Mouse (Mus musculus) midbrain, embryonic 16.5 days (tissue): Measurements from ENCODE around the gene Siva1. TPM values are rescaled to one million over a fixed set of nuclear protein-coding genes. Genes with fewer than 3 reads are reported as not detected.

Experiments used
- ATAC-seq: fragments of 200-750 bp; cut with Nextera tagmentation; 2 replicates; pipeline ENCODE4 v1.8.0; 2017; ENCODE audit warnings: moderate TSS enrichment
- H3K27ac ChIP-seq: fragments of 300-500 bp; sonication (generic); 2 replicates; pipeline ENCODE4 v1.5.1; 2014; ENCODE audit warnings: mild to moderate bottlenecking, low read length, mixed read lengths
- H3K27me3 ChIP-seq: fragments of 300-500 bp; sonication (generic); 2 replicates; pipeline ENCODE4 v1.6.1; 2014; ENCODE audit warnings: low read depth, low read length, mixed read lengths; ENCODE audit not compliant: control insufficient read depth, insufficient read depth
- H3K36me3 ChIP-seq: fragments of 300-500 bp; sonication (generic); 2 replicates; pipeline ENCODE4 v1.6.1; 2014; ENCODE audit warnings: mild to moderate bottlenecking, low read length, moderate library complexity, mixed read lengths; ENCODE audit not compliant: control insufficient read depth, insufficient read depth
- H3K4me1 ChIP-seq: fragments of 300-500 bp; sonication (generic); 2 replicates; pipeline ENCODE4 v1.6.1; 2014; ENCODE audit warnings: mild to moderate bottlenecking, low read length, mixed read lengths; ENCODE audit not compliant: control insufficient read depth, insufficient read depth
- H3K4me2 ChIP-seq: fragments of 300-500 bp; sonication (generic); 2 replicates; pipeline ENCODE4 v1.6.1; 2014; ENCODE audit warnings: mild to moderate bottlenecking, low read length, mixed read lengths
- H3K4me3 ChIP-seq: fragments of 300-500 bp; sonication (generic); 2 replicates; pipeline ENCODE4 v1.5.1; 2014; ENCODE audit warnings: low read depth, mild to moderate bottlenecking, low read length, moderate library complexity, mixed read lengths
- H3K9ac ChIP-seq: fragments of 300-500 bp; sonication (generic); 2 replicates; pipeline ENCODE4 v1.6.1; 2014; ENCODE audit warnings: low read depth, low read length, mixed read lengths
- H3K9me3 ChIP-seq: fragments of 300-500 bp; sonication (generic); replicated peaks from 2 replicates; pipeline ENCODE4 v1.6.1; 2014; ENCODE audit warnings: mild to moderate bottlenecking, low read length, mixed read lengths; ENCODE audit not compliant: control insufficient read depth, poor library complexity, severe bottlenecking
- WGBS: fragments of 180-500 bp; shearing (Covaris S2); extraction: QIAGEN DNeasy Blood & Tissue Kit; methylation state at CpG from one replicate; pipeline ENCODE4 v1.1.7; 2014; 5-methylcytosine and 5-hydroxymethylcytosine counted together
- polyA plus RNA-seq: library from polyadenylated mRNA; unstranded; fragments of >200 nt; fragmentation: Nextera tagmentation; extraction: Ambion mirVana; gene quantifications from 2 replicates; pipeline ENCODE4 v1.2.1, GENCODE M21; 2015

Siva1 gene
- polyA plus RNA-seq, result 41.7 and 44.1 TPM in 2 replicates

GRCm38 (mm10) chr12:112644180-112644854 is at the start of gene Siva1:
Gene Siva1 (plus strand): TSS chr12:112644679.
- ATAC-seq, result peak; percentile 97
- H3K27ac ChIP-seq, result peak within 1 kb of the TSS; percentile 82
- no peaks in the 10 kb centered on the region for H3K27me3 ChIP-seq
- H3K4me1 ChIP-seq, result peaks cover 14% of the 10 kb centered on the region
- no peaks in the 10 kb centered on the region for H3K9me3 ChIP-seq
- H3K9ac ChIP-seq, result peak within 1 kb of the TSS; percentile 74
- peak within 1 kb of the TSS; percentile 72 for H3K4me3 ChIP-seq
- H3K4me2 ChIP-seq, result peak within 1 kb of the TSS; percentile 82
- under 1% methylated on average over 33 of the region's 46 CpGs for WGBS
- H3K36me3 ChIP-seq, result peaks cover 6% of the 10 kb centered on the region; the same call in 1 of the 2 replicates

DNA sequence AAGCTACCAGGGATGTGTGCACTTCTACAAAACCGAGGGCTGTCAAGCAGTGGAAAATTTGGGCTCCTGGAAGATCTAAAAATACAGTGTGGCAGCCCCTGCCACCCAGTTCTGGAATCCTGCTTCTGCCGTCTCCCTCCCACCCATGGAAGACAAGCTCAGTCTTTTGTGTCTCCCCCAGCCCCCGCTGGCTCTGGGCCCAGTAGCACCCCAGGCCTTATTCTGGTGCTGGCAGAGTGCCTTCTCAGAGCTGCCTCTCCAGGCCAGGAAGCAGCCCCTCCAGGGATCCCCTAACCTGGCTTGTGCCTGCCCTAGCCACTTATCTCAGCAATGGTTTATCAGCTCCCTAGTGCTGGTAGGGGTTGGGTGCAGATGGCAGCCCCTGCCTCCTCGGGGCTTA is 49.5 kb upstream of the Siva1 start:
- 35% methylated on average over 4 of the region's 4 CpGs for WGBS
- Histone ChIP-seq H3K4me1 (0 out of 2 replicates have a peak, but pooled peaks cover 3% of the 10 kb centered on the region), H3K27ac (no peak overlapping the region), H3K4me2 (no peak overlapping the region), H3K4me3 (no peak overlapping the region), H3K27me3 (no peaks in the 10 kb centered on the region), H3K9me3 (no peaks in the 10 kb centered on the region), H3K9ac (no peak overlapping the region), H3K36me3 (no peaks in the 10 kb centered on the region)
- no peak for ATAC-seq

DNA sequence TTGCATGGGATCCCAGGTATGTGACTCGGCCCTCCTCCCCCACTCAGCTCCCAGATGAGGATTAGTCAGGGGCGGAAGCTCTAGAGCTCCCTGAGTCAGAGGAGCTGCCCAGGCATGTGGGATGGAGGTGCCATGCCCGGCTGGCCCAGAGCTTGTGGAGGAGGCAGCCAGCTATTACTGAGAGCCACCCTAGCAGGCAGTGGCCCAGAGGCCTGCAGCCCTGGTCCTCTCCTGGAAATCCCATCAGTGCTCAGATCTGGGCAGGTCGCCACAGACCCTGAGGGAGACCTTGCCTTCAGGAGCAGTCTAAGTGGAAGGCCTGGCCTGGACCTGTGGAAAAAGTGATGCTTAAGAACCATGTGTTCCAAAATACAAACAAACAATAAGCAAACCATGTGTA is 48.9 kb upstream of the Siva1 start:
- Histone ChIP-seq H3K27me3 (no peaks in the 10 kb centered on the region), H3K27ac (no peak overlapping the region), H3K4me3 (no peak overlapping the region), H3K9me3 (no peaks in the 10 kb centered on the region), H3K4me1 (0 out of 2 replicates have a peak, but pooled peaks cover 3% of the 10 kb centered on the region), H3K36me3 (no peaks in the 10 kb centered on the region), H3K9ac (no peak overlapping the region), H3K4me2 (no peak overlapping the region)
- 60% methylated on average over 4 of the region's 4 CpGs for WGBS
- ATAC-seq, result no peak

- Histone ChIP-seq H3K27ac (no peak overlapping the region), H3K36me3 (no peaks in the 10 kb centered on the region), H3K9me3 (no peaks in the 10 kb centered on the region), H3K4me3 (no peak overlapping the region), H3K4me1 (0 out of 2 replicates have a peak, but pooled peaks cover 3% of the 10 kb centered on the region), H3K9ac (no peak overlapping the region), H3K4me2 (no peak overlapping the region), H3K27me3 (no peaks in the 10 kb centered on the region)
- WGBS, result 70% methylated on average over 9 of the region's 9 CpGs
- no peak for ATAC-seq
Measured at GRCm38 (mm10) chr12:112596454-112596853, 48.0 kb upstream of the Siva1 start.

- Histone ChIP-seq H3K27ac (no peak overlapping the region), H3K4me1 (0 out of 2 replicates have a peak, but pooled peaks cover 3% of the 10 kb centered on the region), H3K4me3 (no peak overlapping the region), H3K36me3 (no peaks in the 10 kb centered on the region), H3K9ac (no peak overlapping the region), H3K9me3 (no peaks in the 10 kb centered on the region), H3K4me2 (no peak overlapping the region), H3K27me3 (no peaks in the 10 kb centered on the region)
- ATAC-seq, result no peak
- WGBS, result 67% methylated on average over 14 of the region's 14 CpGs
Measured at GRCm38 (mm10) chr12:112596891-112597500, 47.5 kb upstream of the Siva1 start.

DNA sequence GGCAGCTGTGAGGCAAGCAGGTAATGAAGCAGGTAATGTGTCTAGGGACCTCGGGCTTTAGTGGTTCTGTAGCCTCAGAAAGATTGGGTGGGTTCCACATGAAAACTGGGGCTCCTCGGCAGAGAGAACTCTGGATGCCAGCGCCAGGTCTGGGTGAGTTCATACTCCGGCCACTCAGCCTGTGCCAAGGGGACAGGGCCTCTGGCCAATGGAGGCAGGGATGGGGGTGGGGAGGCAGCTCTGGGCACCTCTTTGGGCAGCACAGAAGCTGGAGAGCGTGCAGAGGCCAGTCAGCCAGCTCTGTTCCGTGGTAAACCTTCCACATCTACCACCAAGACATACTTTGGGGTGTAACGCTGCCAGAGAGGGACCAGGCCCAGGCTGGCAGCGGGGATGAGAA is 46.9 kb upstream of the Siva1 start:
- no peak overlapping the region for H3K4me2 ChIP-seq
- H3K27ac ChIP-seq, result no peak overlapping the region
- no peaks in the 10 kb centered on the region for H3K27me3 ChIP-seq
- H3K9me3 ChIP-seq, result no peaks in the 10 kb centered on the region
- 0 out of 2 replicates have a peak, but pooled peaks cover 3% of the 10 kb centered on the region for H3K4me1 ChIP-seq
- ATAC-seq, result no peak
- no peaks in the 10 kb centered on the region for H3K36me3 ChIP-seq
- WGBS, result 83% methylated on average over 8 of the region's 8 CpGs
- H3K4me3 ChIP-seq, result no peak overlapping the region
- no peak overlapping the region for H3K9ac ChIP-seq

DNA sequence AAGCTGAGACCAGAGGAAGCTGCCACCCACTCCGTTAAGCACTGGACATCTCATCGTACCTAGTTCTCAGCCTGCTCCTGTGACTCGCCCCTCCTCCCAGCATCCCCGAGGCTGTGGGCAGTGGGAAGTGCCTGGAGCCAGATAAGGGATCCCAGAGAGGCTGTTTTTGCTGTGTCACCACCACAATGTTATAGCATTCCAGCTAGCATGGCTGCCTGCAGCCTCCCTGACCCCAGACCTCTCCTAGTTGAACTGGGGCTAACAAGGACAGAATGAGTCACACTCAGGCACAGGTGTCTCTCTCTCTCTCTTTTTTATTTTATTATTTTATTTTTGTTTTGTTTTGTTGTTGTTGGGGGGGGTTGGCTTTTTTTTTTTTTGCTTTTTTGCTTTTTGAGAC is 45.3 kb upstream of the Siva1 start:
- 38% methylated on average over 4 of the region's 4 CpGs for WGBS
- no peak overlapping the region for H3K9ac ChIP-seq
- H3K4me3 ChIP-seq, result no peak overlapping the region
- H3K27me3 ChIP-seq, result no peaks in the 10 kb centered on the region
- 0 out of 2 replicates have a peak, but pooled peaks cover 3% of the 10 kb centered on the region for H3K4me1 ChIP-seq
- H3K27ac ChIP-seq, result no peak overlapping the region
- no peaks in the 10 kb centered on the region for H3K36me3 ChIP-seq
- H3K4me2 ChIP-seq, result no peak overlapping the region
- H3K9me3 ChIP-seq, result no peaks in the 10 kb centered on the region
- ATAC-seq, result no peak

- H3K36me3 ChIP-seq, result no peaks in the 10 kb centered on the region
- H3K4me3 ChIP-seq, result no peak overlapping the region
- no peak overlapping the region for H3K9ac ChIP-seq
- H3K4me1 ChIP-seq, result 0 out of 2 replicates have a peak, but pooled peaks cover 2% of the 10 kb centered on the region
- ATAC-seq, result no peak
- H3K27me3 ChIP-seq, result no peaks in the 10 kb centered on the region
- no peak overlapping the region for H3K4me2 ChIP-seq
- WGBS, result 78% methylated on average over 30 of the region's 30 CpGs
- H3K27ac ChIP-seq, result no peak overlapping the region
- H3K9me3 ChIP-seq, result no peaks in the 10 kb centered on the region
Measured at GRCm38 (mm10) chr12:112599942-112600611, 44.4 kb upstream of the Siva1 start.

DNA sequence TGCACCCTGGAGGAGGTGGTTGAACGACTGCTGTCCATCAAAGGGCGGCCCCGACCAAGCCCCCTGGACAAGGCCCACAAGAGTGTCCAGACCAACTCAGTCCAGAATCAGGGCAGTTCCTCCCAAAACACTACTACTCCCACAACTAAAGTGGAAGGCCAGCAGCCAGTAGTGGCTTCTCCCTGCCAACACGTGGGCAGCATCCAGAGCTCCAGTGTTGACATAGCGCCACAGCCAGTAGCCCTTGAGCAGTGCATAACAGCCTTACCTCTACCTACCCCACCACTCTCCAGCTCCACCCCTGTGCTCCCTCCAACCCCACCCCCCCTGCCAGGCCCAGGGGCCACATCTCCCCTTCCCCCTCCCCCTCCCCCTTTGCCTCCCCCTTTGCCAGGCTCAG is 40.5 kb upstream of the Siva1 start:
- no peaks in the 10 kb centered on the region for H3K27me3 ChIP-seq
- no peaks in the 10 kb centered on the region for H3K9me3 ChIP-seq
- H3K9ac ChIP-seq, result no peak overlapping the region
- ATAC-seq, result no peak
- H3K4me1 ChIP-seq, result no peaks in the 10 kb centered on the region
- no peaks in the 10 kb centered on the region for H3K36me3 ChIP-seq
- H3K4me2 ChIP-seq, result no peak overlapping the region
- H3K4me3 ChIP-seq, result no peak overlapping the region
- no peak overlapping the region for H3K27ac ChIP-seq
- WGBS, result 87% methylated on average over 5 of the region's 5 CpGs
